Mouse (Mus musculus): Measurements from ENCODE around the gene Exosc2. TPM values are rescaled to one million over a fixed set of nuclear protein-coding genes. Genes with fewer than 3 reads are reported as not detected.

Gene Exosc2
- polyA plus RNA-seq, 1 experiment: 9.1 TPM

GRCm38 (mm10) chr2:31637807-31638206 is 32.7 kb upstream of the Exosc2 start:
- Histone ChIP-seq H3K36me3 (ENCODE audit: control insufficient read depth, insufficient read depth, low read length) (no peaks in the 10 kb centered on the region), H3K27ac (ENCODE audit: insufficient read depth, low read length) (no peak overlapping the region), H3K4me3 (ENCODE audit: extremely low read depth, insufficient read depth, insufficient read length) (no peak overlapping the region), H3K4me1 (ENCODE audit: control insufficient read depth, insufficient read depth, insufficient read length) (no peaks in the 10 kb centered on the region; the same call in 1 of the 2 replicates), H3K27me3 (ENCODE audit: control insufficient read depth, insufficient read depth, low read length) (peaks cover 47% of the 10 kb centered on the region)
- 3% methylated on average over 22 of the region's 22 CpGs for WGBS
- DNase-seq (ENCODE audit: low read depth in 1 of 2, low spot score in 2 of 2): peak in 1 of 2 experiments; percentile 11
- TF ChIP-seq POLR2A (IDR thresholded peaks at IDR 0.05; ENCODE audit: low read depth, low read length): no peak
- TF ChIP-seq CTCF (IDR thresholded peaks at IDR 0.05; ENCODE audit: extremely low read depth, insufficient read depth, insufficient read length, insufficient replicate concordance): 0 out of 2 replicates have a peak, but pooled peaks have one; percentile 19

GRCm38 (mm10) chr2:31638581-31639465 is 31.7 kb upstream of the Exosc2 start:
- Histone ChIP-seq H3K27me3 (ENCODE audit: control insufficient read depth, insufficient read depth, low read length) (peaks cover 51% of the 10 kb centered on the region), H3K36me3 (ENCODE audit: control insufficient read depth, insufficient read depth, low read length) (no peaks in the 10 kb centered on the region), H3K27ac (ENCODE audit: insufficient read depth, low read length) (no peak overlapping the region), H3K4me3 (ENCODE audit: extremely low read depth, insufficient read depth, insufficient read length) (no peak overlapping the region), H3K4me1 (ENCODE audit: control insufficient read depth, insufficient read depth, insufficient read length) (no peaks in the 10 kb centered on the region; the same call in 1 of the 2 replicates)
- no peak for TF ChIP-seq POLR2A (IDR thresholded peaks at IDR 0.05; ENCODE audit: low read depth, low read length)
- no peak for TF ChIP-seq CTCF (IDR thresholded peaks at IDR 0.05; ENCODE audit: extremely low read depth, insufficient read depth, insufficient read length, insufficient replicate concordance)
- WGBS: 10% methylated on average over 34 of the region's 34 CpGs
- DNase-seq (ENCODE audit: low read depth in 1 of 2, low spot score in 2 of 2): no peak

GRCm38 (mm10) chr2:31639466-31639760 is 31.1 kb upstream of the Exosc2 start:
- WGBS: 12% methylated on average over 13 of the region's 13 CpGs
- DNase-seq (ENCODE audit: low read depth in 1 of 2, low spot score in 2 of 2): no peak
- Histone ChIP-seq H3K4me3 (ENCODE audit: extremely low read depth, insufficient read depth, insufficient read length) (no peak overlapping the region), H3K36me3 (ENCODE audit: control insufficient read depth, insufficient read depth, low read length) (no peaks in the 10 kb centered on the region), H3K4me1 (ENCODE audit: control insufficient read depth, insufficient read depth, insufficient read length) (no peaks in the 10 kb centered on the region; the same call in 1 of the 2 replicates), H3K27ac (ENCODE audit: insufficient read depth, low read length) (no peak overlapping the region), H3K27me3 (ENCODE audit: control insufficient read depth, insufficient read depth, low read length) (peaks cover 46% of the 10 kb centered on the region)
- TF ChIP-seq POLR2A (IDR thresholded peaks at IDR 0.05; ENCODE audit: low read depth, low read length): no peak
- no peak for TF ChIP-seq CTCF (IDR thresholded peaks at IDR 0.05; ENCODE audit: extremely low read depth, insufficient read depth, insufficient read length, insufficient replicate concordance)

- Histone ChIP-seq H3K36me3 (ENCODE audit: control insufficient read depth, insufficient read depth, low read length) (no peaks in the 10 kb centered on the region), H3K27ac (ENCODE audit: insufficient read depth, low read length) (no peak within 1 kb of the TSS), H3K4me3 (ENCODE audit: extremely low read depth, insufficient read depth, insufficient read length) (no peak within 1 kb of the TSS), H3K27me3 (ENCODE audit: control insufficient read depth, insufficient read depth, low read length) (peaks cover 44% of the 10 kb centered on the region), H3K4me1 (ENCODE audit: control insufficient read depth, insufficient read depth, insufficient read length) (no peaks in the 10 kb centered on the region; the same call in 1 of the 2 replicates)
- DNase-seq (ENCODE audit: low read depth in 1 of 2, low spot score in 2 of 2): no peak
- 11% methylated on average over 41 of the region's 41 CpGs for WGBS
- TF ChIP-seq CTCF (IDR thresholded peaks at IDR 0.05; ENCODE audit: extremely low read depth, insufficient read depth, insufficient read length, insufficient replicate concordance) (no peak), POLR2A (IDR thresholded peaks at IDR 0.05; ENCODE audit: low read depth, low read length) (no peak)
These were observed 30.5 kb upstream of the Exosc2 start, which contains the start of gene Prdm12 for GRCm38 (mm10) chr2:31639901-31640608. Gene Prdm12 (plus strand): TSS chr2:31640037.

- no peak for TF ChIP-seq CTCF (IDR thresholded peaks at IDR 0.05; ENCODE audit: extremely low read depth, insufficient read depth, insufficient read length, insufficient replicate concordance)
- no peak for TF ChIP-seq POLR2A (IDR thresholded peaks at IDR 0.05; ENCODE audit: low read depth, low read length)
- Histone ChIP-seq H3K36me3 (ENCODE audit: control insufficient read depth, insufficient read depth, low read length) (no peaks in the 10 kb centered on the region), H3K27me3 (ENCODE audit: control insufficient read depth, insufficient read depth, low read length) (peaks cover 40% of the 10 kb centered on the region), H3K27ac (ENCODE audit: insufficient read depth, low read length) (no peak overlapping the region), H3K4me3 (ENCODE audit: extremely low read depth, insufficient read depth, insufficient read length) (no peak overlapping the region), H3K4me1 (ENCODE audit: control insufficient read depth, insufficient read depth, insufficient read length) (no peaks in the 10 kb centered on the region; the same call in 1 of the 2 replicates)
- 2% methylated on average over 48 of the region's 48 CpGs for WGBS
- no peak for DNase-seq (ENCODE audit: low read depth in 1 of 2, low spot score in 2 of 2)
These were observed 29.7 kb upstream of the Exosc2 start for GRCm38 (mm10) chr2:31640609-31641507.

- peaks cover 35% of the 10 kb centered on the region for H3K27me3 ChIP-seq (ENCODE audit: control insufficient read depth, insufficient read depth, low read length)
- no peak overlapping the region for H3K4me3 ChIP-seq (ENCODE audit: extremely low read depth, insufficient read depth, insufficient read length)
- H3K27ac ChIP-seq (ENCODE audit: insufficient read depth, low read length): no peak overlapping the region
- TF ChIP-seq POLR2A (IDR thresholded peaks at IDR 0.05; ENCODE audit: low read depth, low read length): no peak
- TF ChIP-seq CTCF (IDR thresholded peaks at IDR 0.05; ENCODE audit: extremely low read depth, insufficient read depth, insufficient read length, insufficient replicate concordance): no peak
- H3K4me1 ChIP-seq (ENCODE audit: control insufficient read depth, insufficient read depth, insufficient read length): no peaks in the 10 kb centered on the region
- no peaks in the 10 kb centered on the region for H3K36me3 ChIP-seq (ENCODE audit: control insufficient read depth, insufficient read depth, low read length)
- DNase-seq (ENCODE audit: low read depth in 1 of 2, low spot score in 2 of 2): no peak
- WGBS: 3% methylated on average over 11 of the region's 11 CpGs
These were observed 29.0 kb upstream of the Exosc2 start for GRCm38 (mm10) chr2:31641508-31641830.

Measured in spleen, adult 2 months (tissue).